Mouse (Mus musculus) embryonic facial prominence, embryonic 15.5 days (tissue): ENCODE measurements around the gene Gstm5. TPM values are rescaled to one million over a fixed set of nuclear protein-coding genes. Genes with fewer than 3 reads are reported as not detected.
"Not testable (repeated sequence)": the region's sequence is repeated elsewhere in the genome, so short reads cannot be mapped to it uniquely, and the experiment has no call there.

Experiments used
- ATAC-seq: fragments of 200-750 bp; cut with Nextera tagmentation; 2 replicates; pipeline ENCODE4 v1.8.0; 2017; ENCODE audit warnings: low read depth, moderate TSS enrichment; ENCODE audit not compliant: insufficient number of reproducible peaks, low FRiP score, low TSS enrichment
- H3K27ac ChIP-seq: fragments of 300-500 bp; sonication (generic); replicated peaks from 2 replicates; pipeline ENCODE4 v1.5.1; 2015; ENCODE audit warnings: mild to moderate bottlenecking, inconsistent platforms
- H3K27me3 ChIP-seq: fragments of 300-500 bp; sonication (generic); 2 replicates; pipeline ENCODE4 v1.6.1; 2015; ENCODE audit warnings: inconsistent platforms
- H3K36me3 ChIP-seq: fragments of 300-500 bp; sonication (generic); 2 replicates; pipeline ENCODE4 v1.6.1; 2015; ENCODE audit warnings: mild to moderate bottlenecking, inconsistent platforms
- H3K4me1 ChIP-seq: fragments of 300-500 bp; sonication (generic); 2 replicates; pipeline ENCODE4 v1.6.1; 2015; ENCODE audit warnings: inconsistent platforms
- H3K4me2 ChIP-seq: fragments of 300-500 bp; sonication (generic); replicated peaks from 2 replicates; pipeline ENCODE4 v1.6.1; 2015; ENCODE audit warnings: mild to moderate bottlenecking, inconsistent platforms
- H3K4me3 ChIP-seq: fragments of 300-500 bp; sonication (generic); replicated peaks from 2 replicates; pipeline ENCODE4 v1.5.1; 2015; ENCODE audit warnings: mild to moderate bottlenecking, inconsistent platforms
- H3K9ac ChIP-seq: fragments of 300-500 bp; sonication (generic); 2 replicates; pipeline ENCODE4 v1.6.1; 2015; ENCODE audit warnings: inconsistent platforms
- H3K9me3 ChIP-seq: fragments of 300-500 bp; sonication (generic); replicated peaks from 2 replicates; pipeline ENCODE4 v1.6.1; 2016; ENCODE audit warnings: inconsistent platforms
- WGBS: fragments of 180-500 bp; shearing (Covaris S2); methylation state at CpG from one replicate; pipeline ENCODE4 v1.1.7; 2015; 5-methylcytosine and 5-hydroxymethylcytosine counted together
- polyA plus RNA-seq: library from polyadenylated mRNA; unstranded; fragments of >200 nt; fragmentation: Nextera tagmentation; extraction: Ambion mirVana; gene quantifications from 2 replicates; pipeline ENCODE4 v1.2.1, GENCODE M21; 2015

Gene Gstm5
- polyA plus RNA-seq, 1 experiment from 2014 or later, result 231 TPM

DNA sequence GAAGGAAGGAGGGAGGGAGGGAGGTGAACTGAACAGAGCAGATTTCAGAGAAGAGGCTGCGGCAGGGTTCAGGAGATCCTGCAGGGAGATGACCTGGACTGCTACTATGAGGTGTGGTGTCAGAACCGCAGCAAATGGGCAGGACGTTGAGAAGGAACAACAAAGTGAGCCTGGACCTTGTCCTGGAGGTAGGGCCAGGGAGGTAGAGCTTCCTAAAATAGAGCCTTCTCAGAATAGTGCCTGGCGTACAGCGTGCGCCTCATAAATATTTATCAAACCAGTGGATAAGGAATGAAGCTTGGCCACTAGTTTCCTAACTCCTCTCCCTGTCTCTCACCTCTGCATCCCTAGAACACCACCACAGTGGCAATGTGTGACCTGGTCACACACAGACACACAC, 38.0 kb upstream of the Gstm5 start:
- H3K36me3 ChIP-seq, result no peaks in the 10 kb centered on the region
- 70% methylated on average over 6 of the region's 6 CpGs for WGBS
- no peaks in the 10 kb centered on the region for H3K9me3 ChIP-seq
- H3K27me3 ChIP-seq, result no peaks in the 10 kb centered on the region
- peaks cover 8% of the 10 kb centered on the region; the same call in 1 of the 2 replicates for H3K4me1 ChIP-seq
- no peak overlapping the region for H3K9ac ChIP-seq
- no peak for ATAC-seq
- H3K4me2 ChIP-seq, result no peak overlapping the region
- H3K4me3 ChIP-seq, result no peak overlapping the region
- H3K27ac ChIP-seq, result no peak overlapping the region

DNA sequence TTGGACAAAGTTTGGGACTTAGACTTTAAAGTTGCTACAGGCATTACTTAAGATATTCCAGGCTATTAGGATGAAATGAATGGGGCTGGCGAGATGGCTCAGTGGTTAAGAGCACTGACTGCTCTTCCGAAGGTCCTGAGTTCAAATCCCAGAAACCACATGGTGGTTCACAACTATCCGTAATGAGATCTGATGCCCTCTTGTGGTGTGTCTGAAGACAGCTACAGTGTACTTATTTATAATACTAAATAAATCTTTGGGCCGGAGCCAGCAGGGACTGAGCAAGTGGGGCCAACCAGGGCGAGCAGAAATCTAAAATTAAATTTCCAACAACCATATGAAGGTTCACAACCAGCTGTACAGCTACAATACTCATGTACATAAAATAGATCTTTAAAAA, 34.1 kb upstream of the Gstm5 start:
- 72% methylated on average over 5 of the region's 5 CpGs for WGBS
- H3K9ac ChIP-seq, ATAC-seq: not testable (repeated sequence)

DNA sequence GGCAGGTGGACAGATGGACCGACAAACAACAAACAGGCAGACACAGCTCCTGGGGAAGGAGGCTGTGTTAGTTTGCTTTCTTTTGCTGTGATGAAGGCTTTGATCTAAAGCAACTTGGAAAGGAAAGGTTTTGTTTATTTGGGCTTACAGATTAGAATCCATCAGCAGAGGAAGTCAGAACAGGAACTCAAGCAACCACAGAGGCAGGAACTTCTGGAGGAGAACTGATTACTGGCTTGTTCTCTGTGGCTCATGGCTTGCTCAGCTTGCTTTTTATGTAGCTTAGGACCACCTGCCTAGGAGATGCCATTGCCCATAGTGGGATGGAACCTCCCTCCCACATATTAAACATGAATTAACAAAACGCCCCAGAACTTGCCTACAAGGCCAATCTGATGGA, 33.1 kb upstream of the Gstm5 start:
- Histone ChIP-seq H3K9ac (no peak overlapping the region), H3K27ac (no peak overlapping the region), H3K36me3 (no peaks in the 10 kb centered on the region), H3K27me3 (no peaks in the 10 kb centered on the region), H3K9me3 (no peaks in the 10 kb centered on the region), H3K4me2 (no peak overlapping the region), H3K4me1 (0 out of 2 replicates have a peak, but pooled peaks cover 10% of the 10 kb centered on the region), H3K4me3 (no peak overlapping the region)
- 77% methylated on average over 2 of the region's 2 CpGs for WGBS
- ATAC-seq, result no peak

More for the DNA sequence above, 34.1 kb upstream of the Gstm5 start:
- H3K9me3 ChIP-seq, H3K27me3 ChIP-seq, H3K4me1 ChIP-seq, H3K4me2 ChIP-seq, H3K36me3 ChIP-seq, H3K27ac ChIP-seq, H3K4me3 ChIP-seq: not testable (repeated sequence)

DNA sequence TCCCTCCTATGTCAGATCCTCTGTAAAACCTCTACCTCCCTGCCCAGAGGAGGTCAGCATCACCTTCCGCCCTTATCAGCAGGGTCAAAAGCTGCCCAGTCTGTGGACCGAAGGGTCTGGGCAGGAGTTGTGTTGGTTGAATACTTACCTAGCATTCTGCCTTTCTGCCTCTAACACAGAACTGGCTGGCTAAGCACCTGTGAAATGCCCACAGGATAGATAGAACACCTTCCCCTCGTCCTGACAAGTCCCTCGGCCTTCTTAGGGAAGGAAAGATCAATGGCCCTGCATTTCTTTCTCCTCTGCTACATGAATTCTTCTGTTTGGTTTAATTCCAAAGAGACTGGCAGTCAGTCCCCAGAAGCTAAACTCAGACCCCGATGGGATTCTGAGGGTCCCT, 32.1 kb upstream of the Gstm5 start:
- Histone ChIP-seq H3K27me3 (no peaks in the 10 kb centered on the region), H3K9ac (no peak overlapping the region), H3K4me3 (no peak overlapping the region), H3K36me3 (no peaks in the 10 kb centered on the region), H3K4me2 (no peak overlapping the region), H3K4me1 (0 out of 2 replicates have a peak, but pooled peaks cover 10% of the 10 kb centered on the region), H3K27ac (no peak overlapping the region), H3K9me3 (no peaks in the 10 kb centered on the region)
- no peak for ATAC-seq
- 81% methylated on average over 5 of the region's 5 CpGs for WGBS

DNA sequence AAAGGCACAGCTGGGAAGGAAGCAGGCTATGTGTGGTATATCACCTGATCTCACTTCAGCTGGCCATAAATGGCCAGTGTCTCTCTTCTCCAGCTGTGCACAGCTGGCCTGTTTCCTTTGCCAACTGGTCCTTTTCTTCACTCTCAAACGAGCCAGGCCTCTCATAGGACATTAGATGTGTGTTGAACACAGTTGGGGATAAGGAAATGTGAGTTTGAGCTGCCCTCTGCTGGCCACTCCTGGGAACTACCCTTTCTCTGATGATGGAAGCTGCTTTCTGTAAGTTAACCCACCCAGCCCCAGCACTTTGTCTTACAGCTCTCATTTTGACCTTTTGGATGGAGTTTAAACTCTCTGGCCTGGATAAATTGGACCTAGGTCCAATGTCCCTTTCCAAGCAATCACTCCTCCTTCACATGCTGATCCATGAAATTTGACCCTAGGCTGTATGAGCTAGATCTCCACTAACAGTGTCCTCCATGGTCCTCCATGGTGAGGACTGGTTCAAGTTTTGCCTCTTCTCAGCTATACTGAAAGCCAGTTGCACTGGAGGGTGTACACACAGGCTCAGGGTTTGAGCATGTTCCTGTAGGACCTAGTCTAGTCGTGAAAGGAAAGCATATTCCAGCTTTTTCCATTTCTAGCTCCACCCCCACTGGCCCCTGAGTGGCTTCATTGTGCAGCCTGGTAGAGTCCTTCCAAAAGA, 31.6 kb upstream of the Gstm5 start:
- H3K27me3 ChIP-seq, result no peaks in the 10 kb centered on the region
- no peak overlapping the region for H3K4me3 ChIP-seq
- H3K9ac ChIP-seq, result no peak overlapping the region
- peak; percentile 48; the same call in 1 of the 2 replicates for ATAC-seq
- 2% methylated on average over 2 of the region's 2 CpGs for WGBS
- no peaks in the 10 kb centered on the region for H3K36me3 ChIP-seq
- H3K4me1 ChIP-seq, result 0 out of 2 replicates have a peak, but pooled peaks cover 10% of the 10 kb centered on the region
- no peak overlapping the region for H3K27ac ChIP-seq
- H3K9me3 ChIP-seq, result no peaks in the 10 kb centered on the region
- H3K4me2 ChIP-seq, result no peak overlapping the region

DNA sequence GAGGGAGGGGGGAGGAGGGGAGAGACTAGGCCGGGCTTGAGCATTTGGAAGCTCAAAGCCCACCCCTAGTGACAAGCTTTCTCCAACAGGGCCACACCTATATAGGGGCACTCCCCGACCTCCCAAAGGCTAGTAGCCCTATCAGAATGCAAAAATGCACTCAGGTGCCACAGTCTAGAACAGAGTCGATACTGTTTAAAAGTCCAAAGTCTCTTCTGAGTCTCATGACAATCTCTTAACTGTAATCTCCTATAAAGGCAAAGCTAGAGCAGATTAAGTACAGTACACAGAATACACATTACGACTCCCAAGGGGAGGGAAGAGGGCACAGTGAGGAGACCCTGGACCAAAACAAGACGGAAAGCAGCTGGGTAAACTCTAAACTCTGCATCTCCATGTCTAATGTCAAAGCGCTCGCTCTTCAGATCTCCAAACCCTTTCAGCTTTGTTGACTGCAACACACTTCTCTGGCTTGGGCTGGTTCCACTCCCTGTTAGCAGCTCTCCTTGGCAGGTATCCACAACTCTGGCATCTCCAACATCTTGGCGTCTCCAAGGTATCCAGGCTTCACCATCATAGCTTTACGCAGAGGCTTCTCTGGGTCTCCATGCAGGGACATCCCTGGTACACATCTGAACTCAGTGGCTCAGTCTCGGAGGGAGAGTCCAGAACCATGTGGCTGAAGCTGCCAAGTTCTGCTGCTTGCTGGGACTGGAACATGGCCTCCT, 30.1 kb upstream of the Gstm5 start:
- 65% methylated on average over 10 of the region's 10 CpGs for WGBS

DNA sequence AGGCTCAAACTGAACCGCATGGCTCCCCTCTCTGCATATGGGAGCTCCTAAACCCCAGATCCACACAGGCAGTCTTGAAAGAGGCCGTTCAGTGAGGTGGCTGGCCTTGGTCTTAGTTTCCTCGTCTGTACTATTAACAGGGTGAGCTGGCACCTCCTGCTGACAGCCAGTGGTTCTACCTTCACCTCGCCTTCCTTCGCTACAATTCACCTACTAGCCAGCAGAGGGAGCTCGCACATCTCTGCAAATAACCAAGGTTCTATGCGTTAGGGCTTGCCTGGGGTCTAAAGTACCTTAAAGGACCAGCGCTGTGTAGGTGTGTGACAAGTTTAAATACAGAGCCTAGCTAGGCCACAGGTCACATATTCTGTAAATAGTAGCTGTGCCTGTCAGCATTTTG, 28.5 kb upstream of the Gstm5 start:
- Histone ChIP-seq H3K4me3 (no peak overlapping the region), H3K4me1 (0 out of 2 replicates have a peak, but pooled peaks cover 10% of the 10 kb centered on the region), H3K4me2 (no peak overlapping the region), H3K36me3 (no peaks in the 10 kb centered on the region), H3K9ac (no peak overlapping the region), H3K27ac (no peak overlapping the region), H3K9me3 (no peaks in the 10 kb centered on the region), H3K27me3 (no peaks in the 10 kb centered on the region)
- WGBS, result 6% methylated on average over 8 of the region's 8 CpGs
- ATAC-seq, result no peak; the same call in 1 of the 2 replicates

More for the DNA sequence above, 30.1 kb upstream of the Gstm5 start:
- H3K4me2 ChIP-seq, result no peak overlapping the region
- ATAC-seq, result no peak
- no peaks in the 10 kb centered on the region for H3K9me3 ChIP-seq
- H3K4me1 ChIP-seq, result 0 out of 2 replicates have a peak, but pooled peaks cover 10% of the 10 kb centered on the region
- no peaks in the 10 kb centered on the region for H3K27me3 ChIP-seq
- no peak overlapping the region for H3K4me3 ChIP-seq
- no peaks in the 10 kb centered on the region for H3K36me3 ChIP-seq
- no peak overlapping the region for H3K9ac ChIP-seq
- no peak overlapping the region for H3K27ac ChIP-seq

DNA sequence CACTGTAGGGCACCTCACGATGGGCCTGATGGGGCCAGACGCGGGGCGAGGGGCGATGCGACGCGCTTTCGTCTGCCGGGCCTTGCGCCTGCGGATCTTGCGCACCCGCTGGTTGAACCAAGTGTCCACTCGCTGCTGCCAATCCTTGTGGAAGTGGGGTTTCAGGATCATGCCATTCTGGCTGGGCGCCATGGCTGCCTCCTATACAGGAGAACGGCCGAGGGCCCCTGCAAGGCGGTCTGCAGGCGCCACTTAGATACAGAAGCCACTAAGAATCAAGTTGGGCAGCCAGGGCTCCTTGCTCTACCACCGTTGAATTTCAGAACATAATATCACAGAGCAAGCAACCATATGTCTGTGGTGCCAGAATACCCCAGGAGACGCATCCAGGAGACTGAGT, 27.2 kb upstream of the Gstm5 start:
- Histone ChIP-seq H3K36me3 (no peaks in the 10 kb centered on the region), H3K27me3 (no peaks in the 10 kb centered on the region), H3K4me2 (no peak overlapping the region), H3K4me3 (no peak overlapping the region), H3K4me1 (0 out of 2 replicates have a peak, but pooled peaks cover 9% of the 10 kb centered on the region), H3K27ac (no peak overlapping the region), H3K9me3 (no peaks in the 10 kb centered on the region), H3K9ac (no peak overlapping the region)
- ATAC-seq, result no peak
- 88% methylated on average over 22 of the region's 22 CpGs for WGBS

DNA sequence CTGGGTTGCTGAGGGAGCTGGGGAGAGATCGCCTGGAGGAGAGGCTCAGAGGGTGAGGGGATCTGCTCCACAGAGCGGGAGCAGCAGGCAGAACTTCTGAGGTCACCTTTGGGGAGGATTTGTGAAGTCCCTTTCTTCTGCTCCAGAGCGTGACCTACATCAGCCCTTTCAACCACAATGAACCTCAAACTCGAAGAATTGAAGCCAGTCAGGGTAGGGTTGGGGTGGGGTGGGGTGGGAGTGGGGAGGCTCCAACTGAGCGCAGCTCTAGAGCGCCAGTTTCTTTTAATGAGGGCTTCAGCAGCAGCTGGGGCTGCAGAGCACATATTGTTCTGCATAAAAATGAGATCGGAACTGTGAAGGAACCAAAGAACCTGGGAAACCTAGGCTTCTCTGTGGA, 26.5 kb upstream of the Gstm5 start:
- no peak for ATAC-seq
- Histone ChIP-seq H3K4me1 (0 out of 2 replicates have a peak, but pooled peaks cover 4% of the 10 kb centered on the region), H3K9ac (no peak overlapping the region), H3K36me3 (no peaks in the 10 kb centered on the region), H3K4me2 (no peak overlapping the region; the same call in 1 of the 2 replicates), H3K4me3 (no peak overlapping the region), H3K27me3 (no peaks in the 10 kb centered on the region), H3K27ac (no peak overlapping the region), H3K9me3 (no peaks in the 10 kb centered on the region)
- whole genome bisulfite sequencing, result 21% methylated on average over 7 of the region's 7 CpGs

DNA sequence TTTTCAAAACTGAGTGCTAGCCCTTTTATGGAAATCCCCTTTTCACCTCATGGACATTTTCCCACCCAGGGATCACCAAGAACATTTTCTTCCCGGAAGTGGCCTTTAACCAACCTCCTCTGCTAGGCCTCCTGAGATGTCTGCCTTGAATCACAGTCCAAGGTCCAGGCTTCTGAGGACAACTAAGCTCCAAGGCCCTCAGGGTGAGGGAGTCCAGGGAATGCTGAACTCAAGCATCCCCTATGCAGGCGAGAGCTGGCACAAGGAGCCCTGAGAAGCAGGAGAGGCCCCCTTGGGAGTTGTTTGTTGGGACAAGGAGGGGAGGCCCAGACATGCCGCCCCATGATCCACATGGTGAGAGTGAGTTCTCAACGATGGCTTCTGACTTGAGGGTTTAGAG, 25.7 kb upstream of the Gstm5 start:
- Histone ChIP-seq H3K4me3 (no peak overlapping the region), H3K27ac (no peak overlapping the region), H3K36me3 (no peaks in the 10 kb centered on the region), H3K4me2 (no peak overlapping the region), H3K9ac (no peak overlapping the region), H3K27me3 (no peaks in the 10 kb centered on the region), H3K4me1 (0 out of 2 replicates have a peak, but pooled peaks cover 4% of the 10 kb centered on the region), H3K9me3 (no peaks in the 10 kb centered on the region)
- WGBS, result 59% methylated on average over 4 of the region's 4 CpGs
- ATAC-seq, result no peak

DNA sequence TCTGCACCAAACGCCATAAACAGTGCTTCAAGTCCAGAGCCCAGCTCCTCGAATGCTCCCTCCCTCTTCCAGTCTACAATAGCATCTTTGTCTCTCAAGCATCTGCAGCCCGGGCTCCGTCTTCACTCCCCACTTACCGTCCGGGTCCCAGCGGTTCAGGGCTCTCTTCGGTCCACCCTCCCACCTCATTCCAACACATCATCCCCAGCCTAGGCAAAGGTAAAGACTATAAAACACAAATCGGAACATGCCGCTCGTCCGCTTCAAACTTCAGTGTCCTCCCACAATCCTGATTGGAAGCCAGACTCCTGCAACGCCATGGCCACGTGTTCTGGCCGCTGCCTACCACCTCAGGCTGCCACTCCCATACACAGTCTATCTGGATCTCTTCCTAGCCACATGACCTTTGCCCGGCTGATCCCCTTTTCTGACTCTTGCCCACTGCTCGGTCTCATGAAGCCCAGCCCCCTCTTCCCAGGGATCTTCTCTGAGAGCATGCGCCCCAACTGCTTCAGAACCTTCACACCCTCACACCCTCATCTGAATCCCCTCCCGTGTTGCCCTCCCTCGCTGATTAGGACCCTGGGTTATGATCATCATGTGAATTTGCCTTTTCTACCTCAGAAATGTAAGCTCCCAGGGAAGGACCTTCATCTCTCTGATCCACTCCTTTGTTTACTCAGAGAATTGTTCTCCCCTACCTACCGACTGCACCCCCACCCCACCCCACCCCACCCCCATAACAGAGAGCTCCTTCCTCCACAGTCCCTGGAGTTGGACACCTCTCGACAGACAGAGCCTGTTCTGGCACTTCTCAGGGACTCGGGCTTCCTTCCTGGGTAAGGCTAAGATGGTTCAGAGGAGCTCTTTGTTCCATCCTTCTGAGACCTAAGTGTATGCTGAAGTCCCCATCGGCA, 22.0 kb upstream of the Gstm5 start:
- H3K9me3 ChIP-seq, result no peaks in the 10 kb centered on the region
- no peak overlapping the region for H3K4me2 ChIP-seq
- H3K27ac ChIP-seq, result no peak overlapping the region
- 51% methylated on average over 24 of the region's 24 CpGs for WGBS
- H3K4me3 ChIP-seq, result no peak overlapping the region
- H3K4me1 ChIP-seq, result no peaks in the 10 kb centered on the region
- no peak for ATAC-seq
- no peaks in the 10 kb centered on the region for H3K36me3 ChIP-seq
- no peaks in the 10 kb centered on the region for H3K27me3 ChIP-seq
- H3K9ac ChIP-seq, result no peak overlapping the region
